Mouse (Mus musculus): ENCODE results near the gene Hist2h2ac. TPM values are rescaled to one million over a fixed set of nuclear protein-coding genes. Genes with fewer than 3 reads are reported as not detected.
A peak's percentile ranks its signal among the peaks of the same experiment; 100 is the strongest.
"Not testable (repeated sequence)": the region's sequence is repeated elsewhere in the genome, so short reads cannot be mapped to it uniquely, and the experiment has no call there.

Hist2h2ac gene
- polyA plus RNA-seq, 1 experiment = 12.6 TPM

- no peak for TF ChIP-seq POLR2A (IDR thresholded peaks at IDR 0.05; ENCODE audit: borderline replicate concordance, extremely low read depth, insufficient read depth, insufficient read length, poor library complexity, severe bottlenecking)
- no peak for TF ChIP-seq CTCF (IDR thresholded peaks at IDR 0.05; ENCODE audit: borderline replicate concordance, extremely low read depth, insufficient read depth, insufficient read length)
- DNase-seq (ENCODE audit: low read depth) = no peak
Measured at GRCm38 (mm10) chr3:96247356-96248140, 26.9 kb upstream of the Hist2h2ac start.

GRCm38 (mm10) chr3:96246427-96246856, 25.8 kb upstream of the Hist2h2ac start, which contains the start of gene Hist2h3c1:
Hist2h3c1 (plus strand) TSS chr3:96246685.
- DNase-seq (ENCODE audit: low read depth) = not testable (repeated sequence)

DNA sequence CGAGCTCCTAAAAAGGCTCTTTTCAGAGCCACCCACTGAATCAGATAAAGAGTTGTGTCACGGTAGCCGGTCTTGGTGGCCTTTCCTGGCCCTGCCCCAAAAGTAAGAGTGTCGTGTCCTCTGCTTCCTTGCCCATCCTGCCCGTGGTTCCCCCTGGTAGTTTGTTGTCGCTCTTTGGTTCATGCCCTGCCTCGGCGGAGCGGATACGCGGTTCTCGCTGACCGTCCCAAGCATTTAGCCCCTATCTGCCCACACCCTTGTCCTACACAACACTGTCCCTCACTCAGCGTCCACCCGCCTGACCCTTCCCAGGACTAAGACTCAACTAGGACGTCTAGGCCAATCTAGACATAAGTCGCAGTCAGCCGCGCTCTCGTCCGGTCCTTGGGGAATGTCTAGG, 25.3 kb upstream of the Hist2h2ac start:
- DNase-seq (ENCODE audit: low read depth) = not testable (repeated sequence)

- DNase-seq (ENCODE audit: low read depth) = peak; percentile 87
Measured at GRCm38 (mm10) chr3:96245003-96245886, 24.6 kb upstream of the Hist2h2ac start, which contains the start of gene Hist2h2aa1. Hist2h2aa1 (plus strand) TSS chr3:96245497.

DNA sequence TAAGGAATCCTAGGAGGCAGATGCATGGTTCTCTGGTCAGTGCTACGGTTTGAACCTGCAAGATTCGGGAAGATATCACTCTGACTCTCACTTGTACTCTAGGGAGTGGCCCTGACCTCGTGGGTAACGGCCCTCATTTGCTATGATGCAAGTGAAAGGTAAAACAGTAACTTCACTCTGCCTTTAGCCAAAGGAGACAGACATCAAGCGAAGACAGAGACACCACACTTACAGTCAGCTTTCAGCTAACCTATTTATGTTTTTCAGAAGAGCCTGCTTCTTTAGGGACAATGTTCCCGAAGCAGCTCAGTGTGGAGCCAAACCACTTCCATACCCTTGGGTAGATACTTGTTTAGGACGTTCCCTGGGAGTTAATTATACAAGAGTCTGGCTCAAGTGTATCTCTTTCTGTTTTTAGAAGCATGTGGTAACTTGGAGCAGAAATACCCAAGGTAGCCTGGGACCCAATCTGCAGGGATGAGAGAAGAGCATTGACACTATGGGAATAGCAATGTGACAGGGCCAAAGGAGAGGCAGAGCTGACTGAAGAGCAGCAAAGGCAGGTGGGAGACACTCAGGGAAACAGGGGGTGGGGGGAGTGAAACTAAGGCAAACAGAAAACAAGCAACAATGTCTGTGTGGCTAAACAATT, 23.4 kb upstream of the Hist2h2ac start:
- no peak for DNase-seq (ENCODE audit: low read depth)
- TF ChIP-seq CTCF (IDR thresholded peaks at IDR 0.05; ENCODE audit: borderline replicate concordance, extremely low read depth, insufficient read depth, insufficient read length) = no peak
- no peak for TF ChIP-seq POLR2A (IDR thresholded peaks at IDR 0.05; ENCODE audit: borderline replicate concordance, extremely low read depth, insufficient read depth, insufficient read length, poor library complexity, severe bottlenecking)

- TF ChIP-seq POLR2A (IDR thresholded peaks at IDR 0.05; ENCODE audit: borderline replicate concordance, extremely low read depth, insufficient read depth, insufficient read length, poor library complexity, severe bottlenecking) = no peak
- TF ChIP-seq CTCF (IDR thresholded peaks at IDR 0.05; ENCODE audit: borderline replicate concordance, extremely low read depth, insufficient read depth, insufficient read length) = no peak
- no peak for DNase-seq (ENCODE audit: low read depth)
Measured at GRCm38 (mm10) chr3:96240799-96241197, 20.1 kb upstream of the Hist2h2ac start.

- peak; percentile 91 for DNase-seq (ENCODE audit: low read depth)
Measured at GRCm38 (mm10) chr3:96239949-96240798, 19.5 kb upstream of the Hist2h2ac start, which contains the start of gene Hist2h2aa2. Hist2h2aa2 (minus strand) TSS chr3:96240276.

- DNase-seq (ENCODE audit: low read depth) = not testable (repeated sequence)
Measured at GRCm38 (mm10) chr3:96238954-96239793, 18.5 kb upstream of the Hist2h2ac start, which contains the start of gene Hist2h3c2. Hist2h3c2 (minus strand) TSS chr3:96239127.

- DNase-seq (ENCODE audit: low read depth) = peak; percentile 41
- no peak for TF ChIP-seq POLR2A (IDR thresholded peaks at IDR 0.05; ENCODE audit: borderline replicate concordance, extremely low read depth, insufficient read depth, insufficient read length, poor library complexity, severe bottlenecking)
- no peak for TF ChIP-seq CTCF (IDR thresholded peaks at IDR 0.05; ENCODE audit: borderline replicate concordance, extremely low read depth, insufficient read depth, insufficient read length)
Measured at GRCm38 (mm10) chr3:96237904-96238511, 17.3 kb upstream of the Hist2h2ac start.

GRCm38 (mm10) chr3:96237335-96237903, 16.7 kb upstream of the Hist2h2ac start:
- DNase-seq (ENCODE audit: low read depth) = peak; percentile 25
- TF ChIP-seq POLR2A (IDR thresholded peaks at IDR 0.05; ENCODE audit: borderline replicate concordance, extremely low read depth, insufficient read depth, insufficient read length, poor library complexity, severe bottlenecking) = no peak
- no peak for TF ChIP-seq CTCF (IDR thresholded peaks at IDR 0.05; ENCODE audit: borderline replicate concordance, extremely low read depth, insufficient read depth, insufficient read length)

All from brain, embryonic 14.5 days (tissue).